Mouse (Mus musculus) fat pad, adult 2 months (tissue): ENCODE measurements around the gene Gm21874.
"Not testable (repeated sequence)": the region's sequence is repeated elsewhere in the genome, so short reads cannot be mapped to it uniquely, and the experiment has no call there.

Experiments used
- DNase-seq: peaks from one replicate; pipeline ENCODE4 v3.0.0-alpha.2; 2011; ENCODE audit warnings: low read depth, low spot score; ENCODE audit errors: extremely low read depth

Gene Gm21874

DNA sequence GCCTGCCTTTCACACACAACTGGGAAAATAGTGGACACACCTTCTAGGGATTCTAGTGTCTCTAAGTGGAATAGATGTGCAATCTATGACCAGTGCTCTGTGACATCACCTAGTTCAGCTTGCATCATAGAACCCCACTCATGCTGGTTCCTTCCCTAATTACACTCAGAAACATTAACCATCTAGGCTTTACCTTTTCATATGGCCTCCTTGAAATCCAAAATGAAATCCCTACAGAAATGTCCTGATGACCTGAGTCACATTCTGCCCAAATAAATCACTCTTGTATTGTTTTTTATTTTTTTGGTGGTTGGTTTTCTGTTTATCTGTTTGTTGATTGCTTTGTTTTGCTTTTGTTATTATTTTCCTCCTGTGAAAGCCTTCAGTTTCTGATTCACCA is at the start of gene Gm21874:
Gm21874 (minus strand) TSS at position 101 of the 400 bp plus-strand sequence.
- DNase-seq, result not testable (repeated sequence)
